Mouse (Mus musculus) small intestine, adult 2 months (tissue): ENCODE data around the gene Thy1. TPM values are rescaled to one million over a fixed set of nuclear protein-coding genes. Genes with fewer than 3 reads are reported as not detected.

Experiments
- H3K27ac ChIP-seq: fragments of 200-500 bp; 2 replicates; pipeline ENCODE4 v1.5.1; 2012; ENCODE audit warnings: low read depth, low read length, control low read depth, inconsistent platforms; ENCODE audit not compliant: insufficient read depth
- H3K27me3 ChIP-seq: fragments of 200-500 bp; 2 replicates; pipeline ENCODE4 v1.6.1; 2012; ENCODE audit warnings: mild to moderate bottlenecking, moderate library complexity, low read length, inconsistent platforms; ENCODE audit not compliant: control insufficient read depth, insufficient read depth
- H3K36me3 ChIP-seq: fragments of 200-500 bp; 2 replicates; pipeline ENCODE4 v1.6.1; 2012; ENCODE audit warnings: mild to moderate bottlenecking, low read length, control low read depth, inconsistent platforms; ENCODE audit not compliant: control insufficient read depth, insufficient read depth
- H3K4me1 ChIP-seq: fragments of 200-500 bp; 2 replicates; pipeline ENCODE4 v1.6.1; 2012; ENCODE audit warnings: low read length, inconsistent platforms, mixed read lengths; ENCODE audit not compliant: control insufficient read depth, insufficient read depth, insufficient read length
- H3K4me3 ChIP-seq: fragments of 200-500 bp; 2 replicates; pipeline ENCODE4 v1.5.1; 2012; ENCODE audit warnings: low read depth, mild to moderate bottlenecking, control low read depth, inconsistent platforms, low read length, moderate library complexity
- CTCF ChIP-seq: fragments of 200-500 bp; IDR thresholded peaks from 2 replicates; pipeline ENCODE4 v1.5.1; 2012; ENCODE audit warnings: low read depth, mild to moderate bottlenecking, control low read depth, inconsistent platforms, low read length, moderate library complexity, mixed read lengths; ENCODE audit not compliant: insufficient replicate concordance, insufficient read length; ENCODE audit errors: extremely low read depth
- POLR2A ChIP-seq: fragments of 200-500 bp; IDR thresholded peaks from 2 replicates; pipeline ENCODE4 v1.6.1; 2012; ENCODE audit warnings: low read depth, mild to moderate bottlenecking, control low read depth, inconsistent platforms, low read length, moderate library complexity
- WGBS: fragments of 180-500 bp; shearing (Covaris S2); methylation state at CpG from one replicate; pipeline ENCODE4 v1.1.7; 2018; 5-methylcytosine and 5-hydroxymethylcytosine counted together
- polyA plus RNA-seq: library from polyadenylated mRNA; depleted of rRNA; stranded (reverse); fragments of >200 nt; gene quantifications from 2 replicates; pipeline ENCODE4 v1.2.3, GENCODE M21; 2012

The Thy1 gene
- polyA plus RNA-seq, 1 experiment: 20.7 TPM

DNA sequence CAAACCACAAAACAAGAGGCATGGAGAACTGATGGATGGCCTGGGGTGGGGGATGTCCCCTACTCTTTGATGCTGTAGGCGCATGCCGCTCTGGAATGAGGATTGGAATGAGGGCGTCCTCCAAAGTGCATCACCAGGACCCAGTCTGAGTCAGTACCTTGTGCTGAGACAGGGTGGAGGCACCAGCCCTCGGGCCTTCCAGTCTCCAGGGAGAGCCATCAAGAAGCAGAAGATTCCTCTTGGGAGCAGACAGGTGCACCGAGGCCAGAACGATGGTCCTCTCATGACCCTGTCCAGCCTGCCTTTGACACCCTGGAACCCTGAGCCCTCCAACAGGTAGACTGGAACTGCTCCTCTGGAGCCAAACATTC is 24.8 kb downstream of the Thy1 start:
- no peak overlapping the region for H3K4me3 ChIP-seq
- no peak overlapping the region for H3K27ac ChIP-seq
- WGBS: 88% methylated on average over 6 of the region's 6 CpGs
- no peaks in the 10 kb centered on the region for H3K36me3 ChIP-seq
- no peaks in the 10 kb centered on the region for H3K27me3 ChIP-seq
- peaks cover 3% of the 10 kb centered on the region; the same call in 1 of the 2 replicates for H3K4me1 ChIP-seq
- TF ChIP-seq CTCF: no peak
- no peak for TF ChIP-seq POLR2A

DNA sequence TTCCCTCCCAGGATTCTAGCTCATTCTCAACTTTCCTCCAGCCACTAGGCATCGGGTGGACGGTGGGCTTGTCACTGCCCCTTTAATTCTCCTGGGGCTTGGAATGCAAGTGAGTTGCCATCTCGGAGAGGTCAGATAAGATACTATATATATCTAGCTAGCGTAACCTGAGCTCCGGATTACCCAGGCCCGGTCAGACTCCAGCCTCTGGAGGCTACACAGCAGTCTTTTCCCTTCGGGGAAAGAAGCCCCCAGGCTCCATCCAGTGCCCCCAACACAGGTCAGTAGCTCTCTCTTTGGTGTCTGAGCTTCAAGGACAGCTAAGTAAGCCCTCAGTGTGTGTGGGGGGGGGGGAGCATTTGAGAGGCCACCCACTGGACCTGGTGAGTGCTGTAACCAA is 26.1 kb downstream of the Thy1 start:
- peaks cover 3% of the 10 kb centered on the region; the same call in 1 of the 2 replicates for H3K4me1 ChIP-seq
- WGBS: 62% methylated on average over 7 of the region's 7 CpGs
- no peak for TF ChIP-seq POLR2A
- TF ChIP-seq CTCF: no peak
- H3K27ac ChIP-seq: no peak overlapping the region
- H3K27me3 ChIP-seq: no peaks in the 10 kb centered on the region
- H3K36me3 ChIP-seq: no peaks in the 10 kb centered on the region
- H3K4me3 ChIP-seq: no peak overlapping the region

- TF ChIP-seq CTCF: no peak
- no peak for TF ChIP-seq POLR2A
- 84% methylated on average over 14 of the region's 14 CpGs for WGBS
- no peaks in the 10 kb centered on the region for H3K27me3 ChIP-seq
- no peaks in the 10 kb centered on the region for H3K36me3 ChIP-seq
- H3K4me1 ChIP-seq: peaks cover 3% of the 10 kb centered on the region; the same call in 1 of the 2 replicates
- no peak overlapping the region for H3K27ac ChIP-seq
- no peak overlapping the region for H3K4me3 ChIP-seq
These were observed 27.1 kb downstream of the Thy1 start for GRCm38 (mm10) chr9:44070113-44070843.

- Histone ChIP-seq H3K36me3 (no peaks in the 10 kb centered on the region), H3K4me1 (peaks cover 3% of the 10 kb centered on the region; the same call in 1 of the 2 replicates), H3K27ac (no peak overlapping the region), H3K4me3 (no peak overlapping the region), H3K27me3 (no peaks in the 10 kb centered on the region)
- TF ChIP-seq POLR2A (no peak), CTCF (no peak)
- 67% methylated on average over 8 of the region's 8 CpGs for WGBS
These were observed 27.7 kb downstream of the Thy1 start for GRCm38 (mm10) chr9:44070844-44071231.

DNA sequence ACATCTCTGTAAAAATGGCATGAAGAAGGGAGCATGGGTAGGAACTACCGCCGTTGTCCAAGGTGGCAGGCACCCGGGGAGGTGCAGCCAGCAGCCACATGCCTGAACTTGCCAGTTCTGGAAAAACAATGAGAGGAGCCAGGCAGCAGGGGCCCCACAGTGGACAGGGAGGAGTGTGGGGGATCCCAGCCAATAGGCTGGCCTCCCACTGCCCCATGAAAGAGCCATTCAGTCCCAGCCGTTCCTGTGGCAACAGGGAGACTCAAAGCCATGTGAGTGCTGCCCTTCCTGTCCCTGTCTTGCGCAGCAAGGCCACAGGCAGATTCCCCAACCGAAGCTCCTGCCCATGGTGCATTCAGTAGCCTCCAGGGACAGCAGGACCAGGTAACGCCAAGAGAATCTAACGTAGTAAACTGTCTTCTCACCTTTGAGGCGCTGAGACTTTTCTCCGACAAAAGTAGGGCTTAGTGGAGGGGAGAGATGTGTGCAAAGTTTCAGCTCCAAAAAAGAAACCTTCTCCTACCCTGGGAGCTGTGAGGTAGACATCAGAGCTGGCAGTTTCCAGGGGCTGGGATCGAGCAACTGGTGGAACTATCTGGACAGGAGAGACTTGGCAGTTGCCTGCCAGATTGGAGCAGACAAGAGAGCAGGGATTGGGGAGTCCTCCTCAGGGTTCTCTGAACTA is 28.9 kb downstream of the Thy1 start:
- Histone ChIP-seq H3K27ac (no peak overlapping the region), H3K4me3 (no peak overlapping the region), H3K4me1 (peaks cover 3% of the 10 kb centered on the region; the same call in 1 of the 2 replicates), H3K36me3 (no peaks in the 10 kb centered on the region), H3K27me3 (no peaks in the 10 kb centered on the region)
- TF ChIP-seq CTCF: no peak
- TF ChIP-seq POLR2A: no peak
- 65% methylated on average over 11 of the region's 11 CpGs for WGBS

GRCm38 (mm10) chr9:44072599-44072915 is 29.4 kb downstream of the Thy1 start:
- Histone ChIP-seq H3K4me3 (no peak overlapping the region), H3K27ac (no peak overlapping the region), H3K36me3 (no peaks in the 10 kb centered on the region), H3K4me1 (peaks cover under 1% of the 10 kb centered on the region; the same call in 1 of the 2 replicates), H3K27me3 (no peaks in the 10 kb centered on the region)
- WGBS: 68% methylated on average over 4 of the region's 4 CpGs
- no peak for TF ChIP-seq CTCF
- no peak for TF ChIP-seq POLR2A

DNA sequence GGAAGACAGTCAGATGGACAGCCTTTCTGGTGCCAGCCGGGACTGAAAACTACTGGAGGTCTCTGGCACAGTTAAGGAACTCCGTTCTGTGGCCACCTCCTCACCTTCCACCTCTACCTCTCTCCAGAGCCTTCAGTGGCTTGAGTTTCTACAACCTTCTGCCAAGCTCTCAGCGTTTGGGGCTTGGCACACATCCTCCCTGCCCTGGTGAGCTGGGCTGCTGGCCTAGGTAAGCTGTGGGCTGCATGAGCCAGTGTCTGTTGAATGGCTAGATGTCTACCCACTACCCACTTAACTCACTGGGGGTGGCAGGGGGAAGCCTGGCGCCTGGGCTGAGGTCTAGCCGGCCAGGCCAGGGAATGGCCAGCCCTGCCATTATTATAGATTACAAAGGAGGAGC is 29.9 kb downstream of the Thy1 start:
- Histone ChIP-seq H3K4me1 (peaks cover 6% of the 10 kb centered on the region; the same call in 1 of the 2 replicates), H3K27ac (no peak overlapping the region), H3K27me3 (no peaks in the 10 kb centered on the region), H3K4me3 (no peak overlapping the region), H3K36me3 (no peaks in the 10 kb centered on the region)
- 85% methylated on average over 5 of the region's 5 CpGs for WGBS
- TF ChIP-seq CTCF (no peak), POLR2A (no peak)
